Mouse (Mus musculus) embryo, embryonic 10.5 days (tissue): Measurements from ENCODE around the gene Usp15.

Experiments used
- DNase-seq: peaks from one replicate; pipeline ENCODE4 v3.0.0-alpha.2; 2015; ENCODE audit warnings: low spot score

Usp15 gene

DNA sequence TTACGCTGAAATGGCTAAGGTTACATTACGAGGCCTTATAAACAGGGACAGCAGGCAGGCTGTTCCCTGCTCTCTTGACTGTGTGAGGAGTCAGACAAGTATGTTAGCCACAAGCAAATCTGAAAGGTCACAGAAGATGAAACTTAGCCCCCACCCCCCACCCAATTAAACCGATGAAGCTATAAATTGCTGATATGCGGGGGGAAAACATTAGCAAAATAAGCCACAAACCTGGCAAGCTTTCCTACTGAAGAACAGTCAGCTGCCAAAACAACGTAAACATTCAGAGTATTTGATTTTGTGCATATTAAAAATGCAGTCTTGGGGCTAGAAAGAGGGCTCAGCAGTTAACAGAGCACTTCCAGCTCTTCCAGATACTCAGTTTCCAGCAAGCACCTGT is 88.7 kb downstream of the Usp15 start:
- DNase-seq = no peak

DNA sequence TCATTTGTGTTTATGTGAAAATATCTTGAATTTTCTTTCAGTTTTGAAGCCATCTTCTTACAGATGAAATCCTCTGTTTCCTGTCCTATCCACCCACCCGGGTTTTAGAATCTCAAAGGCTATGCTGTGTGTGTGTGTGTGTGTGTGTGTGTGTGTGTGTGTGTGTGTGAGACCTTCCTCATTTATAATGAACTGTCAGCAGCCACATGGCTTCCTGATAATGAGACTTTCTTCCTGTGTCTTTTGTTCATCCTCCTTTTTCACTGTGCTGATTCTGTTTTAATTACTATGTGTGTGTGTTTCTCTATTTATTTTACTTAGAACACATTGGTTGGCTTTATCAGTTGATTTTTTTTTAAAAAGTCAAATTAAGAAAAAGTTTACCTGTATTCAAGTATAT is 95.5 kb downstream of the Usp15 start:
- no peak for DNase-seq

DNA sequence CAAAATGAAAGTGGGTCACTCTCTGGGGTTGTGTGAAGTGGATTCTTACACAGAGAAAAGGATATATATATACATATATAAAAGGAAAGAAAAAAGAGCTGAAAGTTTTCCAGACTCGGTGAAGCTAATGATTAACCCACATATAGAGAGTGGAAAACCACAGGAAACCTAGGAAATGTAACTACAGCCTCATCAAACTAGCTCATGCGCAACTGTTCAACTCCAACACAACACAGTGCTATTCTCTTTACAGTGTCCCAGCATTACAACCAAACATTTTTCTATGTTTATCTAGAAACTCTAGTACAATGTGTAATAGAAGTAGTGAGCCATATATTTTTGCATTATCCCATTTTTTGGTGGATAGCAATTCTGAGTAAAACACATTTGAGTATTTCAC is 96.2 kb downstream of the Usp15 start:
- DNase-seq = no peak

- no peak for DNase-seq
These were observed 102.3 kb downstream of the Usp15 start for GRCm38 (mm10) chr10:123094504-123094903.

GRCm38 (mm10) chr10:123092577-123092976 is 104.2 kb downstream of the Usp15 start:
- no peak for DNase-seq

GRCm38 (mm10) chr10:123091737-123092136 is 105.1 kb downstream of the Usp15 start:
- peak; percentile 86 for DNase-seq

GRCm38 (mm10) chr10:123089425-123089930 is 107.3 kb downstream of the Usp15 start:
- no peak for DNase-seq

- no peak for DNase-seq
These were observed 109.9 kb downstream of the Usp15 start for GRCm38 (mm10) chr10:123086847-123087246.

DNA sequence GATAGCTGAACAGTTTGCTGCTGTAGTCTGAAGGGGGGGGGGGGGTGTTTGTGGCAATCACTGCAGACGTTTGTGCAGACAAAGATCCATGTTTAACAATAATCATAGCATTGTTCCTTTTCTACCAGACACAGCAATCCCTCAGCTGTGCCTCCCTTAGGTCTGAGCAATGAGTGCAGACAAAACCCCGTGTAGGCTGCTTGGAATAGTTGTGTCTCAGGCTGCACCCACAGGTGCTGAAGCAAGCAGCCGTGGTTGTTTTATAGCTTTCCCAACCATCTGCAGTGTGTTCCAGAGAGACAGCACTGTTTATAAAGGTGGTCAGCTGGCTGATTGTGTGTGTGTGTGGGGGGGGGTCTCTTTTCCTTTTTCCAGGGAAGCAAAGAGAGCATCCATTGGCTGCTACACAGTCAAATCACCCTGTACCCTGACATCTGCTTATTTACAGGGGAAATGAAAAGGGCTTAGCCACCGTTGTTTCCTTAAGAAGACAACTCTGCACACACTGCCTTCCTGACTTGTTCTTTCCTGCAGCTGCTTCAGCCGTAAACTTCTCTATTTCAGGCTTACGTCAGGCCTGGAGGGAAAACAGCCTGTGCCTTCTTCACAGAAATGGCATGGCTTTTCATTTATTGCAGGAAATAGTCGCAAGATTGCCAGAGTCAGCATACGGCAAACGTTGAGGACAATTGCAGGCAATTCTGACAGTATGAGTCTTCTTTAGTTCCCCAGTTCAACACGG is 111.7 kb downstream of the Usp15 start:
- no peak for DNase-seq

- DNase-seq = no peak
These were observed 112.5 kb downstream of the Usp15 start for GRCm38 (mm10) chr10:123084307-123084706.

- DNase-seq = peak; percentile 98
These were observed 120.4 kb downstream of the Usp15 start, which contains the start of gene Mon2 for GRCm38 (mm10) chr10:123076245-123077023. Gene Mon2, minus strand, starts transcription at chr10:123076505.

GRCm38 (mm10) chr10:123075751-123076242 is 121.0 kb downstream of the Usp15 start:
- peak; percentile 27 for DNase-seq

GRCm38 (mm10) chr10:123071997-123072396 is 124.8 kb downstream of the Usp15 start:
- no peak for DNase-seq

GRCm38 (mm10) chr10:123063021-123063420 is 133.8 kb downstream of the Usp15 start:
- no peak for DNase-seq

GRCm38 (mm10) chr10:123060831-123061230 is 136.0 kb downstream of the Usp15 start:
- DNase-seq = no peak

DNA sequence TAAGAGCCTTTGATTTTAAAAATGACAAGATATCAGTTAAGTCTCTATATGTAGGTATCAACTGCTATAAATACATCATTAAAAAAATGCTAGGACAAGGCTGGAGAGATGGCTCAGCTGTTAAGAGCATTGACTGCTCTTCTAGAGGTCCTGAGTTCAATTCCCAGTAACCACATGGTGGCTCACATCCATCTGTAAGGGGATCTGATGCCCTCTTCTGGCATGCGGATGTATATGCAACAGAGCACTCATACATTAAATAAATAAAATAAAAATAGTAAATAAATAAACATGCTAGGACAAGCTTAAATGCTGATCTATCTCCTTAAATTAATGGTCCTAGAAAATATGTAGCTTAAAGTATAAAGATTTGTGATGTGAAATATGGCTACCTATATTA is 139.7 kb downstream of the Usp15 start:
- DNase-seq = no peak

DNA sequence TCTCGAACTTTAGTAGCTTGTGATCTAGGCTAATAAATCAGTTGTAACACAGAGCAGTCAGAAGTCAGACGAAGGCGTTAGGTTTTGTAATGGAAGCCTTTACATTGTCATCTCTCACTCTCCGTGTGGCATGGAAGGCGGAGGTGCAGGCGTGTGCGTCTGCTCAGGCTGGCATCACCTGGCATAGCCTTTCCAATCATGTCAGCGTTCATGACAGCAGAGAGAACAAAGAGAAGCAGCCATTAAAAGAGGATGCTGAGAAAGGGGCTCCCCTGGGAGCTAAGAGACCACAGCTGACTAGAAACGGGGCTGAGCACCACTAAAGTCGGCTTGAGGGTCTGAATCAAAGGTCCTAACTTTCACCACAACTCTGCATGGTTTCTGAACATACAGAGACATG is 140.3 kb downstream of the Usp15 start:
- DNase-seq = no peak

DNA sequence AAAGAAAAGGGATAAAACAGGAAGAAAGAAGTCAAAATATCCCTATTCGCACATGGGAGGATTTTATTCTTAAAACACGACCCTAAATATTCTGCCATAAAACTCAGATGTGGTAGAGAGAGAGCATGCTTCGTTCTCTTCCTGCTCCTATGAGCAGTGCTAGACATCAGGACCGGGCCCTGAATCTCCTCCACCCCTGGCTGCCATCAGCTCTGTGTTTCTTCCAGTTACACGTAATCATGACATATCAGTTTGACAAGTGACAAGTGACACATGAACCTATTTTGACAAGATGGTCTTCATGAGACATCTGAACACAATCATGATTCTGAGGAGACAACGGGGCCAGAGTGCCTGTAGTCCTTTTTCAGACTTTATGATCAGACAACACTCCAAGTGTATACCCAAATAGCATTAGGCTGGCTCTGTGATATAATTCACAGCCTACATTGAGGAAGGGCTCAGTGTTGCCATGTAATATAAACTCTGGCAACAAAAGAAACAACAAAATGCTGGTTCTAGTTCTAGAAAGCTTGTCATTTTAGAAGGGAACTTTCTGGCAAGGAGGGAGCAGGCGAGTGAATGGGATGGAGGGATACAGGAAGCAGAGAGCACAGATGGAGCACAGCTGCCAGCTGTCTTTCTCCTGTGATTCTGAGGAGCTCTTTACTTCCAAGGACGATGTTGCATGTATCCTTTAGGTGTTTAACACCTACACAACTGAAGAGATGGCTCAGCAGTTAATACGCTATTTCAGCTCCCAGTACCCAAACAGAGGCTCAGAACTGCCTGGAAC is 141.4 kb downstream of the Usp15 start:
- no peak for DNase-seq
